Mouse (Mus musculus): ENCODE results near the gene Slamf9. TPM values are rescaled to one million over a fixed set of nuclear protein-coding genes. Genes with fewer than 3 reads are reported as not detected.

The Slamf9 gene
- under 1 TPM in 1 of 2 experiments, not detected in 1; 0.28 TPM for total RNA-seq (2021)

DNA sequence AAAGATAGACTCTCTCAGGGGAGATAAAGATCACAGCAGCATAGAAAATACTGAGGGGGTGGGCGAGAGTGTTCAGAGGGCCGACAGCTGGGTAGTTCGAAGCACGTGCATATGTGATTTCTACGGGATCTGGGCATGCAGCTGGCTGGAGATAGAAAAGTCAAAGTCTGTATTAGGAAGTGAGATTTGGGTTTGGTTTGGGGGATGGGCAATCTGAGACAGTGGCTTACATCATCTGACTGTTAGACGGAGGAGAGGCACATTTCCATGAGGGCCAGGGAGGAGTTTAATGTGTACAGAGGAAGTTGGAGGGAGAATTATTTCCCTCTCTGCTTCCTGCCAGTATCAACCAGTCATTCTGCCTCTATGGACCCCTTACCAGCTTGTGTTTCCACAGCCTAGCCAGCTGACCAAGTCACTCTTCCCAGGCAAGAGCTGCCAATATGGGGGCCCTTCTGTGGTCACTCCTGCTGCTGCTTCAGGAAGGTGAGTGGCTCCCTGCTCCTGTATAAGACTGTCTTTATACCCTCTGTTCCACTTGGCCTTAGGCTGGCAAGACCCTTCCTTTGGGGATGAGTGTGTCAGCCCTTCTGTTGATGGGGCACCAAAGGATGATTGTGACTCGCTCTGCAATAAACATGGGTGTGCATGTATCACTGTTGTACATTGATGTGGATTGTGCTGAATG, at the start of gene Slamf9:
Gene Slamf9 (plus strand): TSS at position 305 of the 688 bp plus-strand sequence.
- no peak for DNase-seq

DNA sequence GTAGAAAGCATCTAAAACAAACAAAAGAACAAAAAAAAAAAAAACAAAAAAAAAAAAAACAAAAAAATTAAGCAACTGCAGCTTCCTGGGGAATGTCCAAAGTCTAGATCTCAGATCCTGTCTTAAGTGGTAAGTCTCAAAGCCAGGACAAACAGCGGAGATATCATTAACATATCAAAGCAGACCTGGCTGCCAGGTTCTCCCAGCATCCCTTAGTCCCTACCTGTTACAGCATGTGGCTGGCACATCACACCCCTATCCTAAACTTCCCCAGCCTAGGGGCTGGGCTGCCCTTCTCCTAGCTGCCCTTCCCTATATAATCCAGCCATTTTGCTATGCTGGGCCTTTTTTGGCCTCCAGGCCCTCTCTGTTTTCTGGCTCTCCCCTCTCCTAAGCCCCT, 48.7 kb upstream of the Slamf9 start:
- DNase-seq = no peak

DNA sequence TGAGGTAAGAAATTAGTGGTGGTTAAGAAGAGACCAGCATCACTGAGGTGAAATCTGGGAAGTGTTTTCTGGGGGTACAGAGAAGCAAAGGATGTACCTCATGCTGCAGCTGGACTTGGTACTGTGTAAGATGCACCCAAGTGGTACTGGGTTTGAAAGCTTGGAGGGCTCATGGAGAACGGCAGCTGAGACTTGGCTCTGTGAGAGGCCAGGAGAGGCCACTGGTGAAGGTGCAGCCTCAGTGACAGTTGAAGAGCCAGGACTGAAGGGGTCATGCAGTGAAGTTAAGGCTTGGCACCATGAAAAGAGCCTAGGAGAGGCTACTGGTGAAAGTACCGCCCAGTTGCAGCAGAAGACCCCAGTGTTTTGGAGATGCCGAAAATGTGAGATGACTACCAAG, 47.3 kb upstream of the Slamf9 start:
- no peak for DNase-seq

DNA sequence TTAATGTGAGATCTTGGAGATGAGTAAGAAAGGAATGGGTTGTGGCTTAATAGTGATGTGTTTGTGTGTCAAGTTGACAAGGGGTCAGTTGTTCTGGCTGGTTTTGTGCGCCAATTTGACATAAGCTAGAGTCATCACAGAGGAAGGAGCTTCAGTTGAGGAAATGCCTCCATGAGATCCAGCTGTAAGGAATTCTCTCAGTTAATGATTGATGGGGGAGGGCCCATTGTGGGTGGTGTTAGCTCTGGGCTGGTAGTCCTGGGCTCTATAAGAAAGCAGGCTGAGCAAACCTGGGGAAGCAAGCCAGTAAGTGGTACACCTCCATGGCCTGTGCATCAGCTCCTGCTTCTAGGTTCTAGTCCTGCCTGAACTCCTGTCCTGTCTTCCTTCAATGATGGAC, 46.5 kb upstream of the Slamf9 start:
- no peak for DNase-seq

GRCm38 (mm10) chr1:172430731-172431220, 44.4 kb upstream of the Slamf9 start:
- no peak for DNase-seq

DNA sequence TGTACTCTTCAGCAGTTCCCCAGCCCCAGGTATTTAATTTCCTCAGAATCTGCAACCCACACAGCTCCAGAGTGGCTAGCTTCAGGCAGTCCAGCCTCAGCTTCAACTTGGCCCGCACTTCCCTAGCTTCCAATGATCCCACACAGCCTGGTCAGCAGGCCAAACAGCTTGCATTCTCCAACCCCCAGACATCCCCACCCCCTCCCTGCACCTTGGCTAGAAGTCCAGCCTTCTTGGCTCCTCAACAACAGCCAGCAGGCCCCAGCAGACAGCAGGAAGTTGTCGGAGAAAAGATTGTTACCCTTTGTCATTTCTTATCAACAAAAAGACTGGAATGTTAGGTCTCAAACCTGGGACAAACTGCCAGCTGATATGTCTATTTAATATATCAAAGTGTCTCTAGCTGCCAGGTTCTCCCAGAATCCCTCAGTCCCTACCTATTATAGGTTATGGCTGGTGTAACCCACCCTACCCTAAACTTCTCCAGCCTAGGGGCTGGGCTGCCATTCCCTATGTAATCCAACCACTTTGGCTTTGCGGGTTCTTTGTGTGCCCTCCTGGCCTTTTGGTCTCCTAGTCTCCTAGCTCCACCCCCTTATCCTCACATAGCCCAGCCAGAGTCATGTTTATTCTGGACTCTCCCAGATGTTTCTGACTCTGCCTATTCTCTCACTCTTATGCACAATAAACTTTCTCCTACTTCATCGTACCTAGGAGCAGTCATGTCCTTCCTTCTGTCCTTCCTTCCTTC, 43.1 kb upstream of the Slamf9 start:
- no peak for DNase-seq

GRCm38 (mm10) chr1:172432587-172432955, 42.6 kb upstream of the Slamf9 start:
- no peak for DNase-seq

GRCm38 (mm10) chr1:172433012-172433850, 41.9 kb upstream of the Slamf9 start:
- DNase-seq = no peak

GRCm38 (mm10) chr1:172433851-172434165, 41.4 kb upstream of the Slamf9 start:
- no peak for DNase-seq

DNA sequence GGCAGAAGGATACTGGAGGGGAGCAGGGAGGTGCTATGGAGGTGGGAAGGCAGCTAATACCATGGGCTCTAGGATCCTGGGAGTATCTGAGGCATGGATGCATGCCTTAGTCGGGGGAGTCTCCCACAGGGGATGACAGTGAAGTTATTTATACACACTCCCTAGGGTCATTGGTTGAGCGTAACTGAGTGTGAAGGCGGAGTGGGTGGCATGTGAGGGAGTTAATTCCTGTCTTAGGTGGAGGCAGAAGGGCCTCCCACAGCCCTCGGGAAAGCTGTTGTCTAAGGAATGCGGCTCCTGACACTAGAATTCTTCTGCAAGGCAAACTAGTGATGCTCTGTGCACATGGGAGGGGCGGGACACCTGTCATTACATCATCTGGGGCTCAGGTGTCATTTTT, 38.4 kb upstream of the Slamf9 start:
- no peak for DNase-seq

GRCm38 (mm10) chr1:172438621-172439020, 36.5 kb upstream of the Slamf9 start:
- no peak for DNase-seq

GRCm38 (mm10) chr1:172440521-172440920, 34.6 kb upstream of the Slamf9 start:
- DNase-seq = no peak

DNA sequence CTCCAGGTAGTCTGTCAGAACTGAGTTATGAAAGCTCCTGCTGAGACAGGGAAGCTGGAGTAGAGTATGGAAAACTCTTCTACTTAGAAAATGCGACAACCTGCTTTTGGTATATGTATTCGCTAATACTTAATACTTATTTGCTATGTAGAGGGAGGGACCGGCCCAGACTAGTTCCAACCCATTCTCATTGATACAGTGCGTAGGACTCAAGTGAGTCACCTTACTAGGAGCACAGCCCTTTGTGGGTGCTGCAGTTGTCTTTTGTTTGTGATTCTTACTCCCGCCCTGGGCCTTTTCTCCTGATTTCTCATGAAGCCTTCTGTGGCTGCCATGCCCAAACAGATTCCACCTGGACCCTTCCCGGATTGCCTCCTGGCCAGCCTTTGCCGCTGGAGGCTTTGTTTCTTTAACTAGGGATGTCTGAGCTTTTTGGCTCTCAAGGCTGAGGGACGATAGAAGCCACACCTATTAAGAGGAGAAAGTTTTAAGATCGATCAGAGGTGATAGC, 33.2 kb upstream of the Slamf9 start:
- no peak for DNase-seq

- DNase-seq = no peak
Measured at GRCm38 (mm10) chr1:172450226-172450625, 24.9 kb upstream of the Slamf9 start.

GRCm38 (mm10) chr1:172450848-172451470, 24.2 kb upstream of the Slamf9 start:
- DNase-seq = no peak

DNA sequence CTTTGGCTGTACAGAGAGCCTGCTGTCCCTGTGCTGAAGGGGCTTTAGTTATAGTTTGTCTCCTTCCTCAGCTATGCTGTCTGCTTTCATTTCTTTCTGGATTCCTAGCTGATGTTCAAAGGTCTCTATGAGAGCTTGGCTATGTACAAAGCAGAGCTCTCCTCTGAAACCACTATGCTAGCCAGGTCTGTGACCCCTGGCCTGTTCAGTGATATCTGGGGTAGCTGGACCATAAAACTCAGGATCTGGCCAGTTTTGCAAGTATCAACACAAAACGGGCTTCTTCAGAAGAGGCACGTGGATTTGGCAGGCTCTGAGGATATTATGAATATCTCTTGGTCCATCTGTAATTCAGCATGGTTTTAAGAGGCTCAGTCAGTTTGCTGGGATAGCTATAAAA, 22.2 kb upstream of the Slamf9 start:
- no peak for DNase-seq

GRCm38 (mm10) chr1:172453810-172454209, 21.3 kb upstream of the Slamf9 start:
- no peak for DNase-seq

DNA sequence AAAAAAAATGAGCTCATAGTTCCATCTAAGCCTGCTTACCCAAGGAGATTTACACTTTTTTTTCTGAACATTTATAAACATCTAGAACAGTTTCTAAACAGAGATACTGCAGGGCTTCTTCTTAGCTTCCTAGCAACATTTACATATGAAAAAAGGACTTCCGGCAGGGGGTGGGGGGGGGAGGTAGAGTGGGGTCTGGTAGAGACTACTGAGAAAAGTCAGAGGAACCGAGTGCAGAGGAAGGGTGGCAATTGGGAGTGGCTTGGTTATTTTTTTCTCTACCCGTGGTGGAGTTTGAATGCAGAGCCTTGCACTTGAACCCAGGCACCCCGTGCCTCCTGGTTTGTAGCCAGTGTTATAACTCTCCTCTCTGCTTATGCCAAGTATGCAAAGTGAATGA, 19.7 kb upstream of the Slamf9 start:
- no peak for DNase-seq

- no peak for DNase-seq
Measured at GRCm38 (mm10) chr1:172456001-172456677, 19.0 kb upstream of the Slamf9 start.

DNA sequence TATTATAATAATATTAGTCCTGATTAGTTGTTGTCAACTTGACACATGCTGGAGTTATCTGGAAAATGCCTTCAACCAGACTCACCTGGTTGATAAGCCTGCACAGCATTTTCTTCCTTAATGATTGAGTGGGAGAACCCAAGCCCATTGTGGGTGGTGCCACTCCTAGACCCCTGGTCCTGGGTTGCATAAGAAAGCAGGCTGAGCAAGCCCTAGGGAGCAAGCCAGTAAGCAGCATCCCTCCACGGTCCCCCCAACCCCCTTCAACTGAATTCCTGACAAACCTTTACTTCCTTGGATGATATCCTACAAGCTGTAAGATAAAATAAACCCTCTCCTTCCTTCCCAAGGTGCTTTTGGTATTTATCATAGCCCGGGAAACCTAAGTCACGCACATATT, 18.0 kb upstream of the Slamf9 start:
- no peak for DNase-seq

- no peak for DNase-seq
Measured at GRCm38 (mm10) chr1:172458041-172458440, 17.1 kb upstream of the Slamf9 start.

GRCm38 (mm10) chr1:172461602-172462001, 13.6 kb upstream of the Slamf9 start:
- no peak for DNase-seq

Data from layer of hippocampus, postnatal 36 days (tissue).